Mouse (Mus musculus): ENCODE data around the gene Sirt4. TPM values are rescaled to one million over a fixed set of nuclear protein-coding genes. Genes with fewer than 3 reads are reported as not detected.

Sirt4 gene
- 8.7 and 11.7 TPM in 2 replicates for polyA plus RNA-seq (2012; ENCODE audit: low replicate concordance)

GRCm38 (mm10) chr5:115483947-115484920 is at the start of gene Sirt4:
Gene Sirt4 (minus strand): TSS chr5:115484725.

GRCm38 (mm10) chr5:115506454-115507201 is 22.1 kb upstream of the Sirt4 start, which contains the start of gene Pxn:
Gene Pxn (plus strand): TSS chr5:115506676.

GRCm38 (mm10) chr5:115465642-115466420 is 18.7 kb downstream of the Sirt4 start, which contains the start of gene Pla2g1b:
Gene Pla2g1b (plus strand): TSS chr5:115466262.

GRCm38 (mm10) chr5:115429359-115430186 is 55.0 kb downstream of the Sirt4 start, which contains the start of gene Msi1:
Gene Msi1 (plus strand): TSS chr5:115429599.

Other genes with a start within 250 kb of the Sirt4 start
- gene Pop5, start 248.9 kb downstream of the Sirt4 start, polyA plus RNA-seq (2012; ENCODE audit: low replicate concordance): 53.2 and 80.8 TPM in 2 replicates
- gene Rnf10, start 211.8 kb downstream of the Sirt4 start, polyA plus RNA-seq (2012; ENCODE audit: low replicate concordance): 290 and 465 TPM in 2 replicates
- 24.4 and 41.7 TPM in 2 replicates for gene Coq5, start 205.1 kb downstream of the Sirt4 start, polyA plus RNA-seq (2012; ENCODE audit: low replicate concordance)
- 62.9 and 230 TPM in 2 replicates for gene Dynll1, start 183.7 kb downstream of the Sirt4 start, polyA plus RNA-seq (2012; ENCODE audit: low replicate concordance)
- gene Srsf9, start 157.5 kb downstream of the Sirt4 start, polyA plus RNA-seq (2012; ENCODE audit: low replicate concordance): 62.0 and 96.9 TPM in 2 replicates
- gene Gatc, start 143.5 kb downstream of the Sirt4 start, polyA plus RNA-seq (2012; ENCODE audit: low replicate concordance): 5.0 and 11.2 TPM in 2 replicates
- 0.77 and 3.8 TPM in 2 replicates for gene Triap1, start 143.5 kb downstream of the Sirt4 start, polyA plus RNA-seq (2012; ENCODE audit: low replicate concordance)
- gene Cox6a1, start 135.7 kb downstream of the Sirt4 start, polyA plus RNA-seq (2012; ENCODE audit: low replicate concordance): 2,307 and 4,034 TPM in 2 replicates
- gene Msi1, start 55.1 kb downstream of the Sirt4 start, polyA plus RNA-seq (2012; ENCODE audit: low replicate concordance): 1.3 and 4.1 TPM in 2 replicates
- not detected in 2 replicates for gene Pla2g1b, start 18.5 kb downstream of the Sirt4 start, polyA plus RNA-seq (2012; ENCODE audit: low replicate concordance)
- gene Pxn, start 22.0 kb upstream of the Sirt4 start, polyA plus RNA-seq (2012; ENCODE audit: low replicate concordance): 64.3 and 85.1 TPM in 2 replicates
- gene Rplp0, start 74.7 kb upstream of the Sirt4 start, polyA plus RNA-seq (2012; ENCODE audit: low replicate concordance): 464 and 832 TPM in 2 replicates
- gene Gcn1l1, start 80.5 kb upstream of the Sirt4 start, polyA plus RNA-seq (2012; ENCODE audit: low replicate concordance): 82.7 and 92.8 TPM in 2 replicates
- 42.1 and 124 TPM in 2 replicates for gene Rab35, start 147.2 kb upstream of the Sirt4 start, polyA plus RNA-seq (2012; ENCODE audit: low replicate concordance)
- 5.1 and 8.2 TPM in 2 replicates for gene Bicdl1, start 246.9 kb upstream of the Sirt4 start, polyA plus RNA-seq (2012; ENCODE audit: low replicate concordance)

All from leukemia stem cell, adult 10-12 weeks (primary cell).